Mouse (Mus musculus): ENCODE results near the gene Adam23.

- TF ChIP-seq POLR2A (IDR thresholded peaks at IDR 0.05; ENCODE audit: extremely low read depth, insufficient read depth, low read length) (no peak), CTCF (IDR thresholded peaks at IDR 0.05; ENCODE audit: low read depth, low read length) (no peak)
Observed at GRCm38 (mm10) chr1:63437529-63437928, 8.2 kb upstream of the Adam23 start.

Measured in liver, adult 2 months (tissue).